Mouse (Mus musculus): Measurements from ENCODE around the gene Npsr1. TPM values are rescaled to one million over a fixed set of nuclear protein-coding genes. Genes with fewer than 3 reads are reported as not detected.
A peak's percentile ranks its signal among the peaks of the same experiment; 100 is the strongest.

Gene Npsr1
- polyA plus RNA-seq, 1 experiment from 2014 or later = not detected

DNA sequence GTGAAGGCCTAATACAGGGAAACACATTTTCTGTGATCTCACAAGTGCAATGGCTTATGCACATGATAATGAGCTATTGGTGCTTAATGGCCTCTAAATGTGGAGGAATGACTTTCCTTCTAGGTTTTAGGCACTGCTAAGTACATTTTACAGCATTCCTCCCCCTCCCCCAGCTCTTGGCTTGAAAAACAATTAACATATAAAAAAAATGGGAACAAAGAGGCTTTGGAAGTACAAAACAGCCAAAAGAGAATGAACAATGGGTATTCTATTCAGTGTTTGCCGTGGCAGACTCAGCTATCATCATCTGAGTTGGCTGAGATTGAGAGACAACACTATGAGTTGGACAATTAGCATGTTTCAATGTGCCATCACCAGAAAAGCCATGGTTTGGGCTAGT is 62.6 kb downstream of the Npsr1 start:
- H3K9me3 ChIP-seq (replicated peaks) = no peaks in the 10 kb centered on the region
- WGBS = 56% methylated on average over 1 of the region's 1 CpGs
- no peak overlapping the region for H3K9ac ChIP-seq
- ATAC-seq (replicated peaks; ENCODE audit: insufficient number of reproducible peaks, insufficient read depth, low FRiP score, low read depth) = no peak
- H3K4me1 ChIP-seq (replicated peaks) = no peaks in the 10 kb centered on the region
- no peaks in the 10 kb centered on the region for H3K36me3 ChIP-seq
- no peak overlapping the region for H3K4me3 ChIP-seq
- H3K27ac ChIP-seq = no peak overlapping the region
- H3K4me2 ChIP-seq = no peak overlapping the region
- no peaks in the 10 kb centered on the region for H3K27me3 ChIP-seq

DNA sequence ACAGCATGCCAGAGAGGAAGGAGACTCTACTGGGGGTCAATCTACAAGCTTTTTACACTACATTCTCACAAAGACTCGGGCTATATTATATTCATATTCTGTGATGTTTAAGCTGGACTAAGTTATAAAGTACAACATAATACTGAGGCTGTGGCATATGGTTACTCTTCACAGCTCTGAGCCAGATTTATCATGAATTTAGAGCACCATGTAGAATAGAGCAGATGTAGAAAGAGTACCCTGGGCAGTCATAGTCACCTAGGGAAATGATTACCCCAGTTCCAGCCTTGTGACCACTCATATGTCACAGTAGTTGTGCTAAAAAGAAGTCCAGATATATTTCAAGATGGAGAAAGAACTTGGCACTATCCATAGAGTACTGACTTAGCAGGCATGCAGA is 70.7 kb downstream of the Npsr1 start:
- Histone ChIP-seq H3K27ac (no peak overlapping the region), H3K9me3 (replicated peaks) (no peaks in the 10 kb centered on the region), H3K27me3 (no peaks in the 10 kb centered on the region), H3K36me3 (no peaks in the 10 kb centered on the region), H3K9ac (no peak overlapping the region), H3K4me2 (no peak overlapping the region), H3K4me1 (replicated peaks) (no peaks in the 10 kb centered on the region), H3K4me3 (no peak overlapping the region)
- ATAC-seq (replicated peaks; ENCODE audit: insufficient number of reproducible peaks, insufficient read depth, low FRiP score, low read depth) = no peak
- WGBS = 67% methylated on average over 1 of the region's 1 CpGs

DNA sequence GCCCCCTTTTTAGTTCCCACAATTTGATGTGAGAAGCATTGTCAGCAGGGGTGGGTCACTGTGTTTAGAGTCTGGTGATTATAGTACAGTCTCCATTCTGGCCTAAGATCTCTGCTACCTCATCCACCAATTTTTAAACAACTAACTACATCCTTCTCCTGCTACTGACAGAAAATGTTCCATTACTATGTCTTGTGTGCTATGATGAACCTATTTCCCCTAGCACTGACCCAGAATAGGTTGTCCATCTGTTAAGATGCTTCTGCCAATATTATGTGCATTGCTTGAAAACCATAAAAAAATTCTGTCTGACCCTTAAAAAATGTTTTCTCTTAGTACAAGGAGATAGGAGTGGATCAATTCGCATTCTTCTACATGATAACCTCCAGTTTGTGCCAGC is 72.9 kb downstream of the Npsr1 start:
- Histone ChIP-seq H3K27ac (no peak overlapping the region), H3K4me1 (replicated peaks) (no peaks in the 10 kb centered on the region), H3K9me3 (replicated peaks) (no peaks in the 10 kb centered on the region), H3K9ac (no peak overlapping the region), H3K4me3 (no peak overlapping the region), H3K27me3 (no peaks in the 10 kb centered on the region), H3K36me3 (no peaks in the 10 kb centered on the region), H3K4me2 (no peak overlapping the region)
- 91% methylated on average over 1 of the region's 1 CpGs for WGBS
- ATAC-seq (replicated peaks; ENCODE audit: insufficient number of reproducible peaks, insufficient read depth, low FRiP score, low read depth) = no peak

DNA sequence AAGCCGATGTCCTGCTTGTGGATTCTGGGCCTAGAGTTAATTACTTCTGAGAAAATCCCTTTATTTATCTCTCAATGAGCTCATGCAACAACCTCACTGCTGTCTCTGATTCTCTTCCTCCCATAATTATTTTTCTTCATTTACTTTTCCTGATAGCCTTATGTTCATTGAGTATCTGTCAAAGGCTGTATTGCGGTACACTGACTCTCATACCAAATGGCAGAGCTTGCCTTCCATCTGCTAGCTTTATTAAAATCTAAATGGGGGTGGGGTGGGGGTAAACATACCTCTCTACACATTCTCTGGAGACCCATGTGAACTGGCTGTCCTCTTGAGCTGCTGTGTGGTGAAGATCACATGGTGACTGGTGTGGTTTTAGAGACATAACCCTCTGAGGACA is 80.9 kb downstream of the Npsr1 start:
- H3K27ac ChIP-seq = no peak overlapping the region
- ATAC-seq (replicated peaks; ENCODE audit: insufficient number of reproducible peaks, insufficient read depth, low FRiP score, low read depth) = no peak
- 90% methylated on average over 2 of the region's 2 CpGs for WGBS

DNA sequence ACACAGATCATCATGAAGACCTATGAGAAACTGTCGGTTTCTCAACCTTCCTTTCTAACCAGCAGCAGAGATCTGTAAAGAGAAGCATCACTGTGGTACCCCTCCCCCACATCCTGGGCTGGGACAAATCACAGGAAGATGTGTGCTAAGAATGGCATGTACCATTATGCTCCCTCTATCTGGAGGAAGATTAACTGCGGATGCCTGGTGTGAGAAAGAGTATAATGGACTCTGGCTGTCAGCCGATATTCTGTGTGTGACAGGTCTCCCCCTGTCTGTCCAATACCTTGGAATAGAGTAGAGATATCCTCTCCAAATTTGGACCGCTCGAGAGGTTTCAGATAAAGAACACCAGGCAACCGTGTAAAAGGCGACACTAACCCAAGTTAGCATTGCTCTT is 83.1 kb downstream of the Npsr1 start:
- peak overlapping the region; percentile 25; the same call in 1 of the 2 replicates for H3K27ac ChIP-seq

More for the DNA sequence above, 80.9 kb downstream of the Npsr1 start:
- Histone ChIP-seq H3K9me3 (replicated peaks) (no peaks in the 10 kb centered on the region), H3K27me3 (no peaks in the 10 kb centered on the region), H3K9ac (no peak overlapping the region), H3K36me3 (no peaks in the 10 kb centered on the region), H3K4me2 (no peak overlapping the region), H3K4me3 (no peak overlapping the region), H3K4me1 (replicated peaks) (peaks cover 18% of the 10 kb centered on the region)

DNA sequence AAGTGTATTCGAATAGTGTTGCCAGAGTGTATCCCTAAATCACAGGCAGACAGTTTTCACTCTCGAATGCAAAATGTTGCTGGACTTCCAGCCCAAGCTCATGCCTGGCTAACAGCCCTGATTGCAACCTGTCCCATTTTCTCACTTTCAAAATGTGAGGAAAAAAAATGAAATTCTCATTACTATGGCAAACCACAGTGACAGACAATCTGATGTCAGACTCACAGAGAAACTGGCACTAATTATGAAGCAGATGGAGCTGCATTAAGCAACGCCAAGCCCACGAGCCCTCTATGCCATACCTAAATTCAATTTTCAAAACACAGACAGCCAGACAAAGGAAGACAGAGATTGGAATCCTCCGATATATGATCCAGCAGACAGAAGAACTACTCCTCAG is 88.5 kb downstream of the Npsr1 start:
- no peak overlapping the region for H3K4me2 ChIP-seq
- 82% methylated on average over 5 of the region's 5 CpGs for WGBS
- no peaks in the 10 kb centered on the region for H3K9me3 ChIP-seq (replicated peaks)
- no peak overlapping the region for H3K27ac ChIP-seq
- ATAC-seq (replicated peaks; ENCODE audit: insufficient number of reproducible peaks, insufficient read depth, low FRiP score, low read depth) = no peak
- H3K4me3 ChIP-seq = no peak overlapping the region
- H3K4me1 ChIP-seq (replicated peaks) = peaks cover 19% of the 10 kb centered on the region
- H3K9ac ChIP-seq = no peak overlapping the region
- no peaks in the 10 kb centered on the region for H3K27me3 ChIP-seq
- H3K36me3 ChIP-seq = no peaks in the 10 kb centered on the region

More for the DNA sequence above, 83.1 kb downstream of the Npsr1 start:
- H3K36me3 ChIP-seq = no peaks in the 10 kb centered on the region
- H3K4me1 ChIP-seq (replicated peaks) = peaks cover 18% of the 10 kb centered on the region
- WGBS = 27% methylated on average over 7 of the region's 7 CpGs
- H3K9ac ChIP-seq = no peak overlapping the region
- H3K4me3 ChIP-seq = no peak overlapping the region
- H3K27me3 ChIP-seq = no peaks in the 10 kb centered on the region
- no peak overlapping the region for H3K4me2 ChIP-seq
- peak; percentile 64 for ATAC-seq (replicated peaks; ENCODE audit: insufficient number of reproducible peaks, insufficient read depth, low FRiP score, low read depth)
- no peaks in the 10 kb centered on the region for H3K9me3 ChIP-seq (replicated peaks)

DNA sequence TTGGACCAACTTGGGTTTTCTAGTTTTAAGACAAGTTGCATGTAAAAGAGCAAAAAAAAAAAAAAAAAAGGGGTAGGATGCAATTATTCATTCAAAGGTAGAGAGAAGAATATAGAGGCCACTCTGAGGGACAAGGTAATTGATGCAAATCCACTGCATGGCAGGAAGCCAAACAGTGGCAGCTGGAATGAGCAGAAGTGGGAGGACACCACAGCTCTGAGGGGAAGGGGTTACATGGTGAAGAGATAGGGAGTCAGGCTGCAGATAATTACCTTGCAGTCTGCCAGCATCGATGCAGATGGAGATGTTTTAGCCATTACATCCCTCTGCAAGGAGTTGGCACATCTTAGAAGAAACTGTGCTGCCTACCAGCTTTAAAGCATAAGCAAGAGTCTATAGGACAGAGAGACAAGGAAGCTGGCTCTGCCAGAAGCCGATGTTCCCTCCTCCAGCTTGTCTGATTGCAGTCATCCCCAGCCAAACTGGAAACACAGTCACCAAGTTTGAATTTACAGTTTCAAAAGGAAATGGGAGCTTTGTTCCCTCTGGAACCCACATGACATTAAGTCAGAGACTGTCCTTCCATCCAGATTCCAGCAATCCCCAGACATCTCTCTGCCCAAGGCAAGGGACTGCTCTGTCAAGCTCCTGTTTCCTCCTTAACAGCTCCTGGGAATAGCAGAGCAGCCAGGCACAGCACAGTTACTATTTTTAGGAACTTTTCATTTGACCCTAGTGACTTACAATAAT is 91.9 kb downstream of the Npsr1 start:
- Histone ChIP-seq H3K4me3 (no peak overlapping the region), H3K27ac (peak overlapping the region; percentile 56), H3K36me3 (no peaks in the 10 kb centered on the region), H3K4me2 (no peak overlapping the region), H3K4me1 (replicated peaks) (peaks cover 11% of the 10 kb centered on the region), H3K9me3 (replicated peaks) (no peaks in the 10 kb centered on the region), H3K9ac (no peak overlapping the region), H3K27me3 (no peaks in the 10 kb centered on the region)
- no peak for ATAC-seq (replicated peaks; ENCODE audit: insufficient number of reproducible peaks, insufficient read depth, low FRiP score, low read depth)
- WGBS = 13% methylated on average over 2 of the region's 2 CpGs

DNA sequence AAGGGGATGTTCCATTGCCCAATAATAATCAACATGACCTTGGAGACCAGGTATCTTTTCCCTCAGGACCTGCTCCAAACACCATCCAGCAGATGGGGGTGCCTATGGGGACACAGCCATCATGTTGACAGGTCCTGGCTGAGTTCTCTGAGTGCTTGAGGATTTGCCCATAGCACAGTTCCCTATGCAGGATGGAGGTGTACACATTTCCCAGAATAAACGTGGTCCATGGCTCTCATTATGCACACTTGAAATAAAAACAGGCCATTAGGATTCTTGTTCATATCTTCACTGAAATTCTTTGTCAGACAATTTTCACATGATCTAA is 92.4 kb downstream of the Npsr1 start:
- peak overlapping the region; percentile 56 for H3K27ac ChIP-seq
- 19% methylated on average over 1 of the region's 1 CpGs for WGBS
- no peak overlapping the region for H3K4me2 ChIP-seq

DNA sequence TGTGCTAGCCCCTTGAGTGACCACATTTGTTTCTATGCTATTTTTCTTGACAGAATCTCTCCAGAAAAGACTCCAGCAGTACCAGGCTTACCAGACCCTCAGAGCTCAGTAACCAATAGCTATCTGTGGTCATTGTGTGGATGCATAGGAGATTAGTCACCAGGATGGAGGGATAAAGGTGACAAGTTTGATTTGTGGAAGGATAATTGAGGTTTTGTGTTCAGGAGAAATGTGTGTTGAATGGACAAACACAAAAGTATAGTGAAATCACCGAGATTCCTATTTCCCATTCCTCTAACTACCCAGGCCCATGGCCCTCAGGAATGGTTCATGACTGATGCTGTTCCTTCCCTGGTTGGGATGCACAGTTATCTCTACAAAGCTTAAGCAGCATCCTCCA is 100.5 kb downstream of the Npsr1 start:
- H3K36me3 ChIP-seq = no peaks in the 10 kb centered on the region
- H3K9ac ChIP-seq = no peak overlapping the region
- H3K9me3 ChIP-seq (replicated peaks) = no peaks in the 10 kb centered on the region
- H3K27me3 ChIP-seq = no peaks in the 10 kb centered on the region
- H3K27ac ChIP-seq = no peak overlapping the region
- 62% methylated on average over 1 of the region's 1 CpGs for WGBS
- H3K4me1 ChIP-seq (replicated peaks) = no peaks in the 10 kb centered on the region
- no peak overlapping the region for H3K4me2 ChIP-seq
- no peak for ATAC-seq (replicated peaks; ENCODE audit: insufficient number of reproducible peaks, insufficient read depth, low FRiP score, low read depth)
- H3K4me3 ChIP-seq = no peak overlapping the region

More for the DNA sequence above, 92.4 kb downstream of the Npsr1 start:
- Histone ChIP-seq H3K36me3 (no peaks in the 10 kb centered on the region), H3K9me3 (replicated peaks) (no peaks in the 10 kb centered on the region), H3K9ac (no peak overlapping the region), H3K4me1 (replicated peaks) (peaks cover 11% of the 10 kb centered on the region), H3K27me3 (no peaks in the 10 kb centered on the region), H3K4me3 (no peak overlapping the region)
- no peak for ATAC-seq (replicated peaks; ENCODE audit: insufficient number of reproducible peaks, insufficient read depth, low FRiP score, low read depth)

DNA sequence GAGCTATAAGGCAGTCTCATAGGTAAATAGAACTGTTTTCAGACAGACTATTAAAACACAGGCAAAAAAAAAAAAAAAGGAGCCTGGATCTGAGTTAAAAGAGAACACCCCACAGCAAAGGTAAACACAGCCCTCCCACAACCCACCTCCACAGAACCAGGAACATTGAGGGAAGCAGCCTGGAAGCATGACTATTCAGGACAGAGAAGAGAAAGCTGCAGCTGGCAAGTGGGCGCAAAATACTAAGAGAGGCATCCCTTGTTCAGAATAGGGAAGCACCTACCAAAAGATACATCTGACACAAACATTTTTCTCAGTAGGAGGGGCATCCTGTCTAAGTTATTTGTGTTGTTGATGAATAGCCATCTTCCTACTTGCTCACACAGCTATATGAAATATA is 113.8 kb downstream of the Npsr1 start:
- Histone ChIP-seq H3K4me1 (replicated peaks) (no peaks in the 10 kb centered on the region), H3K27me3 (no peaks in the 10 kb centered on the region), H3K27ac (no peak overlapping the region), H3K4me3 (no peak overlapping the region), H3K36me3 (no peaks in the 10 kb centered on the region), H3K9ac (no peak overlapping the region), H3K9me3 (replicated peaks) (no peaks in the 10 kb centered on the region), H3K4me2 (no peak overlapping the region)
- ATAC-seq (replicated peaks; ENCODE audit: insufficient number of reproducible peaks, insufficient read depth, low FRiP score, low read depth) = no peak
- whole genome bisulfite sequencing = 88% methylated on average over 1 of the region's 1 CpGs

DNA sequence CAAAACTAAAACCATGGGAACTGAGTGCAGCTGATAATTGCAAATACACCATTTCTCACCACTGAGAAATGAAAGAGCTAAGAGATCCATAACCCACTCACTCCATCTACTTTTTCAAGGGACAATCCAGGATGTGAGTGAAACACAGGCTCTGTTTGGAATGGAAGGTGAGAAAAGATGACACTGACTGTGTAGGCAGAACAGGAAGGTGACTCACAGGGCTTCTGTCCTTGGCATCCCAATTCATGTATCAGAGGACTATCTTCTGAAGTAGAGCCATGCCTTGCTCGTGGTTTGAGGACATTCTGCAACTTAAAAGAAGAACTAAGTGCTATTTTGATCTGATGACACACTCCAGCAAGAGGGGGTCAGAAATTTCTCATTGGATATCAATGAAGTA is 119.9 kb downstream of the Npsr1 start:
- 23% methylated on average over 1 of the region's 1 CpGs for WGBS
- no peak overlapping the region for H3K4me2 ChIP-seq
- no peak overlapping the region for H3K27ac ChIP-seq
- H3K9me3 ChIP-seq (replicated peaks) = no peaks in the 10 kb centered on the region
- H3K4me3 ChIP-seq = no peak overlapping the region
- ATAC-seq (replicated peaks; ENCODE audit: insufficient number of reproducible peaks, insufficient read depth, low FRiP score, low read depth) = no peak
- no peaks in the 10 kb centered on the region for H3K27me3 ChIP-seq
- H3K4me1 ChIP-seq (replicated peaks) = no peaks in the 10 kb centered on the region
- no peaks in the 10 kb centered on the region for H3K36me3 ChIP-seq
- no peak overlapping the region for H3K9ac ChIP-seq

DNA sequence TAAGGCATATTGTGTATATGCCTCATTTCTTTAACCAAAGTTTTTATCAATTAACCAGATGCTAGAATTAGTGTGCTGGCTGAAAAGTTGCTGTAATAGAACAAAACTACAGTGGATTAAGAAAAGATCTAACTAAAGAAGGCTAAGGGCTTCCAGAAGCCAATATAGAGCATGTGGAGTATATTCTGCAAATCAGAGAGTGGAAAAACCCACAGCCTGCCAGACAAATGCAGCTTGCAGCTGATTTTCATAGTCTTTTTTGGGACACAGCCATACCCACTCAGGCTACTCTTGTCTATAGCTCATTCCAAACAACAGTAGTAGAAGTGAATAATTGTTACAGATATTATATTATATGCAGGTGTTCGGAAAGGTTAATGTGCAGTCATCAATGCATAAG is 138.7 kb downstream of the Npsr1 start:
- H3K4me1 ChIP-seq (replicated peaks) = no peaks in the 10 kb centered on the region
- H3K4me2 ChIP-seq = no peak overlapping the region
- 89% methylated on average over 1 of the region's 1 CpGs for WGBS
- H3K4me3 ChIP-seq = no peak overlapping the region
- H3K27ac ChIP-seq = no peak overlapping the region
- no peak overlapping the region for H3K9ac ChIP-seq
- no peaks in the 10 kb centered on the region for H3K27me3 ChIP-seq
- no peaks in the 10 kb centered on the region; the same call in 1 of the 2 replicates for H3K9me3 ChIP-seq (replicated peaks)
- H3K36me3 ChIP-seq = no peaks in the 10 kb centered on the region
- no peak for ATAC-seq (replicated peaks; ENCODE audit: insufficient number of reproducible peaks, insufficient read depth, low FRiP score, low read depth)
